9 mouse cellular contexts compared by ENCODE assay signal in genomic region chr3:90446389-90447122, GRCm38 (mm10). TPM values are rescaled to one million over a fixed set of nuclear protein-coding genes. Genes with fewer than 3 reads are reported as not detected.
A peak's percentile ranks its signal among the peaks of the same experiment; 100 is the strongest.
DNase-seq lines count a peak whose midpoint lies in the region; ATAC-seq and TF ChIP-seq lines count a peak whose summit lies in the region.
"Had no signal": no experiment of that assay in that cellular context is flagged by ENCODE, and none has a peak within 500 bp of the region (broad histone marks: within the 10 kb centered on the region; RNA-seq: fewer than 3 reads in every experiment).

No protein-coding gene starts in this region.

- peak; percentile 33 to 40 for DNase-seq in spleen, adult 18-20 months
- no peak for DNase-seq in spleen, adult 12 weeks (ENCODE audit: low spot score)
- DNase-seq in limb, embryonic 14.5 days (ENCODE audit: low spot score): peak; percentile 98
- peak; percentile 80 for DNase-seq in stomach, postnatal 0 days (ENCODE audit: low spot score)

- H3K9me3 ChIP-seq in embryonic facial prominence, embryonic 15.5 days (replicated peaks): no peaks in the 10 kb centered on the region
- H3K9me3 ChIP-seq in heart, embryonic 11.5 days (replicated peaks; ENCODE audit: control insufficient read depth, low read length): 0 out of 2 replicates have a peak, but pooled peaks cover 2% of the 10 kb centered on the region
- H3K9me3 ChIP-seq in kidney, embryonic 14.5 days (ENCODE audit: control insufficient read depth, low read length): no peaks in the 10 kb centered on the region
- no peaks in the 10 kb centered on the region for H3K9me3 ChIP-seq in limb, embryonic 14.5 days (ENCODE audit: control insufficient read depth, low read length)
- no peaks in the 10 kb centered on the region for H3K9me3 ChIP-seq in midbrain, embryonic 15.5 days
- no peaks in the 10 kb centered on the region for H3K9me3 ChIP-seq in stomach, postnatal 0 days (ENCODE audit: control insufficient read depth, low read length)

- H3K9ac ChIP-seq in embryonic facial prominence, embryonic 15.5 days: 0 out of 2 replicates have a peak overlapping the region, but pooled peaks have one; percentile 4
- peak overlapping the region; percentile 44 for H3K9ac ChIP-seq in heart, embryonic 11.5 days (ENCODE audit: low read depth, low read length)
- H3K9ac ChIP-seq in kidney, embryonic 14.5 days (ENCODE audit: low read depth, low read length): peak overlapping the region; percentile 38
- peak overlapping the region; percentile 49 for H3K9ac ChIP-seq in limb, embryonic 14.5 days (ENCODE audit: low read depth, low read length, severe bottlenecking)
- peak overlapping the region; percentile 31; the same call in 1 of the 2 replicates for H3K9ac ChIP-seq in midbrain, embryonic 15.5 days
- peak overlapping the region; percentile 43 for H3K9ac ChIP-seq in stomach, postnatal 0 days (ENCODE audit: low read length)

- peak; percentile 95 for ATAC-seq in embryonic facial prominence, embryonic 15.5 days (ENCODE audit: insufficient number of reproducible peaks, low FRiP score, low TSS enrichment, low read depth)
- ATAC-seq in heart, embryonic 11.5 days (replicated peaks; ENCODE audit: insufficient number of reproducible peaks, low FRiP score, low TSS enrichment): peak; percentile 90
- peak; percentile 94 for ATAC-seq in kidney, embryonic 14.5 days (ENCODE audit: low FRiP score, low TSS enrichment)
- ATAC-seq in limb, embryonic 14.5 days (ENCODE audit: low FRiP score, low read depth): peak; percentile 96
- peak; percentile 93 for ATAC-seq in midbrain, embryonic 15.5 days (replicated peaks)
- peak; percentile 94 for ATAC-seq in stomach, postnatal 0 days (ENCODE audit: low FRiP score, low TSS enrichment)

- peak overlapping the region; percentile 38 for H3K4me3 ChIP-seq in embryonic facial prominence, embryonic 15.5 days (replicated peaks)
- H3K4me3 ChIP-seq in heart, embryonic 11.5 days (ENCODE audit: low read depth, low read length): peak overlapping the region; percentile 19
- H3K4me3 ChIP-seq in kidney, embryonic 14.5 days (ENCODE audit: low read length): peak overlapping the region; percentile 23
- peak overlapping the region; percentile 32 for H3K4me3 ChIP-seq in limb, embryonic 14.5 days (replicated peaks; ENCODE audit: low read length)
- H3K4me3 ChIP-seq in midbrain, embryonic 15.5 days: peak overlapping the region; percentile 28
- H3K4me3 ChIP-seq in stomach, postnatal 0 days (ENCODE audit: low read depth, low read length): peak overlapping the region; percentile 15; the same call in 1 of the 2 replicates

- H3K36me3 ChIP-seq in embryonic facial prominence, embryonic 15.5 days: no peaks in the 10 kb centered on the region
- H3K36me3 ChIP-seq in heart, embryonic 11.5 days (ENCODE audit: control insufficient read depth, insufficient read depth, low read length): no peaks in the 10 kb centered on the region
- H3K36me3 ChIP-seq in kidney, embryonic 14.5 days (ENCODE audit: control insufficient read depth, insufficient read depth, low read length): no peaks in the 10 kb centered on the region
- no peaks in the 10 kb centered on the region for H3K36me3 ChIP-seq in limb, embryonic 14.5 days (ENCODE audit: control insufficient read depth, insufficient read depth, low read length)
- no peaks in the 10 kb centered on the region for H3K36me3 ChIP-seq in midbrain, embryonic 15.5 days (replicated peaks)
- H3K36me3 ChIP-seq in stomach, postnatal 0 days (ENCODE audit: control insufficient read depth, insufficient read depth, low read length): no peaks in the 10 kb centered on the region

- peak overlapping the region; percentile 54 for H3K4me2 ChIP-seq in embryonic facial prominence, embryonic 15.5 days (replicated peaks)
- peak overlapping the region; percentile 49 for H3K4me2 ChIP-seq in heart, embryonic 11.5 days
- H3K4me2 ChIP-seq in kidney, embryonic 14.5 days (replicated peaks; ENCODE audit: low read depth, low read length): peak overlapping the region; percentile 41
- H3K4me2 ChIP-seq in limb, embryonic 14.5 days (replicated peaks; ENCODE audit: low read depth, low read length, severe bottlenecking): peak overlapping the region; percentile 55
- H3K4me2 ChIP-seq in midbrain, embryonic 15.5 days: peak overlapping the region; percentile 49
- H3K4me2 ChIP-seq in stomach, postnatal 0 days (replicated peaks; ENCODE audit: low read depth): peak overlapping the region; percentile 40

- peak overlapping the region; percentile 82 for H3K27ac ChIP-seq in embryonic facial prominence, embryonic 15.5 days (replicated peaks)
- H3K27ac ChIP-seq in heart, embryonic 11.5 days (ENCODE audit: low read depth, low read length): peak overlapping the region; percentile 83
- peak overlapping the region; percentile 96 for H3K27ac ChIP-seq in kidney, embryonic 14.5 days (ENCODE audit: low read depth, low read length)
- H3K27ac ChIP-seq in limb, embryonic 14.5 days (replicated peaks; ENCODE audit: low read depth, low read length): peak overlapping the region; percentile 92
- peak overlapping the region; percentile 81 for H3K27ac ChIP-seq in midbrain, embryonic 15.5 days
- peak overlapping the region; percentile 85 for H3K27ac ChIP-seq in stomach, postnatal 0 days (replicated peaks)

- 2% methylated on average over 17 of the region's 17 CpGs for whole genome bisulfite sequencing in embryonic facial prominence, embryonic 15.5 days
- WGBS in heart, embryonic 11.5 days (ENCODE audit: insufficient replicate concordance): 2% methylated on average over 17 of the region's 17 CpGs
- under 1% methylated on average over 17 of the region's 17 CpGs for WGBS in kidney, embryonic 14.5 days
- WGBS in limb, embryonic 14.5 days: 1% methylated on average over 17 of the region's 17 CpGs
- WGBS in midbrain, embryonic 15.5 days: under 1% methylated on average over 17 of the region's 17 CpGs
- under 1% methylated on average over 17 of the region's 17 CpGs for WGBS in stomach, postnatal 0 days

- no peaks in the 10 kb centered on the region for H3K27me3 ChIP-seq in embryonic facial prominence, embryonic 15.5 days
- H3K27me3 ChIP-seq in heart, embryonic 11.5 days (ENCODE audit: control insufficient read depth, insufficient read depth, low read length): no peaks in the 10 kb centered on the region
- no peaks in the 10 kb centered on the region for H3K27me3 ChIP-seq in kidney, embryonic 14.5 days (ENCODE audit: control insufficient read depth, insufficient read depth, low read length)
- no peaks in the 10 kb centered on the region for H3K27me3 ChIP-seq in limb, embryonic 14.5 days (ENCODE audit: control insufficient read depth, insufficient read depth, low read length)
- no peaks in the 10 kb centered on the region for H3K27me3 ChIP-seq in midbrain, embryonic 15.5 days (replicated peaks)
- H3K27me3 ChIP-seq in stomach, postnatal 0 days (ENCODE audit: control insufficient read depth, insufficient read depth, low read length): no peaks in the 10 kb centered on the region
- H3K27me3 ChIP-seq: CH12.LX had no signal

- TF ChIP-seq POLR2A in limb, embryonic 14.5 days (IDR thresholded peaks at IDR 0.05; ENCODE audit: borderline replicate concordance, extremely low read depth, insufficient read depth, insufficient read length): peak; percentile 79; the same call in 1 of the 2 replicates

- 0 out of 2 replicates have a peak, but pooled peaks have one; percentile 1 for TF ChIP-seq CTCF in stomach, postnatal 0 days (IDR thresholded peaks at IDR 0.05; ENCODE audit: low read depth)

- TF ChIP-seq EP300 in stomach, postnatal 0 days (optimal IDR thresholded peaks at IDR 0.05): no peak

- H3K4me1 ChIP-seq in embryonic facial prominence, embryonic 15.5 days: peaks cover 17% of the 10 kb centered on the region; the same call in 1 of the 2 replicates
- peaks cover 14% of the 10 kb centered on the region for H3K4me1 ChIP-seq in heart, embryonic 11.5 days (ENCODE audit: control insufficient read depth, insufficient read depth, low read length)
- H3K4me1 ChIP-seq in kidney, embryonic 14.5 days (ENCODE audit: control insufficient read depth, insufficient read depth, low read length): peaks cover 4% of the 10 kb centered on the region
- peaks cover 12% of the 10 kb centered on the region; the same call in 1 of the 2 replicates for H3K4me1 ChIP-seq in limb, embryonic 14.5 days (ENCODE audit: control insufficient read depth, insufficient read depth, low read length)
- peaks cover 16% of the 10 kb centered on the region for H3K4me1 ChIP-seq in midbrain, embryonic 15.5 days
- peaks cover 3% of the 10 kb centered on the region; the same call in 1 of the 2 replicates for H3K4me1 ChIP-seq in stomach, postnatal 0 days (replicated peaks; ENCODE audit: control insufficient read depth, insufficient read depth)

RNA-seq across cellular contexts. Expression of gene Ints3, which starts 13.1 kb away (rescaled TPM):
- 27.6 and 28.5 TPM in 2 replicates for polyA plus RNA-seq in embryonic facial prominence, embryonic 15.5 days (2015; fragmentation: Nextera tagmentation; extraction: Ambion mirVana)
- 25.3 and 26.9 TPM in 2 replicates for polyA plus RNA-seq in heart, embryonic 11.5 days (2014; fragmentation: Nextera tagmentation; extraction: Ambion mirVana)
- 24.0 and 39.2 TPM in 2 replicates for polyA plus RNA-seq in kidney, embryonic 14.5 days (2014; fragmentation: Nextera tagmentation; extraction: Ambion mirVana)
- 52.8 and 55.9 TPM in 2 replicates for polyA plus RNA-seq in limb, embryonic 14.5 days (2012; rRNA removed)
- 26.0 and 32.5 TPM in 2 replicates for polyA plus RNA-seq in limb, embryonic 14.5 days (2014; fragmentation: Nextera tagmentation; extraction: Ambion mirVana)
- 37.8 and 39.2 TPM in 2 replicates for polyA plus RNA-seq in midbrain, embryonic 15.5 days (2015; fragmentation: Nextera tagmentation; extraction: Ambion mirVana)
- 9.2 and 9.7 TPM in 2 replicates for polyA plus RNA-seq in stomach, postnatal 0 days (2015; fragmentation: Nextera tagmentation; extraction: Ambion mirVana)

RNA-seq across cellular contexts. Expression of gene Npr1, which starts 19.1 kb away (rescaled TPM):
- polyA plus RNA-seq in embryonic facial prominence, embryonic 15.5 days (2015; fragmentation: Nextera tagmentation; extraction: Ambion mirVana): 5.9 and 6.2 TPM in 2 replicates
- polyA plus RNA-seq in heart, embryonic 11.5 days (2014; fragmentation: Nextera tagmentation; extraction: Ambion mirVana): 5.3 and 8.1 TPM in 2 replicates
- polyA plus RNA-seq in kidney, embryonic 14.5 days (2014; fragmentation: Nextera tagmentation; extraction: Ambion mirVana): 11.0 and 12.3 TPM in 2 replicates
- 15.5 and 16.0 TPM in 2 replicates for polyA plus RNA-seq in limb, embryonic 14.5 days (2012; rRNA removed)
- polyA plus RNA-seq in limb, embryonic 14.5 days (2014; fragmentation: Nextera tagmentation; extraction: Ambion mirVana): 4.8 and 4.9 TPM in 2 replicates
- 2.7 and 3.0 TPM in 2 replicates for polyA plus RNA-seq in midbrain, embryonic 15.5 days (2015; fragmentation: Nextera tagmentation; extraction: Ambion mirVana)
- polyA plus RNA-seq in stomach, postnatal 0 days (2015; fragmentation: Nextera tagmentation; extraction: Ambion mirVana): 3.0 and 3.6 TPM in 2 replicates

RNA-seq across cellular contexts. Expression of gene Ilf2, which starts 29.4 kb away (rescaled TPM):
- 182 and 183 TPM in 2 replicates for polyA plus RNA-seq in embryonic facial prominence, embryonic 15.5 days (2015; fragmentation: Nextera tagmentation; extraction: Ambion mirVana)
- polyA plus RNA-seq in heart, embryonic 11.5 days (2014; fragmentation: Nextera tagmentation; extraction: Ambion mirVana): 148 and 151 TPM in 2 replicates
- 245 and 262 TPM in 2 replicates for polyA plus RNA-seq in kidney, embryonic 14.5 days (2014; fragmentation: Nextera tagmentation; extraction: Ambion mirVana)
- polyA plus RNA-seq in limb, embryonic 14.5 days (2012; rRNA removed): 117 and 137 TPM in 2 replicates
- polyA plus RNA-seq in limb, embryonic 14.5 days (2014; fragmentation: Nextera tagmentation; extraction: Ambion mirVana): 169 and 186 TPM in 2 replicates
- polyA plus RNA-seq in midbrain, embryonic 15.5 days (2015; fragmentation: Nextera tagmentation; extraction: Ambion mirVana): 263 and 264 TPM in 2 replicates
- polyA plus RNA-seq in stomach, postnatal 0 days (2015; fragmentation: Nextera tagmentation; extraction: Ambion mirVana): 55.9 and 57.6 TPM in 2 replicates

RNA-seq across cellular contexts. Expression of gene Snapin, which starts 44.3 kb away (rescaled TPM):
- 95.4 and 104 TPM in 2 replicates for polyA plus RNA-seq in embryonic facial prominence, embryonic 15.5 days (2015; fragmentation: Nextera tagmentation; extraction: Ambion mirVana)
- polyA plus RNA-seq in heart, embryonic 11.5 days (2014; fragmentation: Nextera tagmentation; extraction: Ambion mirVana): 76.0 TPM in 2 replicates
- polyA plus RNA-seq in kidney, embryonic 14.5 days (2014; fragmentation: Nextera tagmentation; extraction: Ambion mirVana): 58.5 and 67.6 TPM in 2 replicates
- polyA plus RNA-seq in limb, embryonic 14.5 days (2012; rRNA removed): 54.8 and 57.8 TPM in 2 replicates
- polyA plus RNA-seq in limb, embryonic 14.5 days (2014; fragmentation: Nextera tagmentation; extraction: Ambion mirVana): 87.6 and 91.3 TPM in 2 replicates
- polyA plus RNA-seq in midbrain, embryonic 15.5 days (2015; fragmentation: Nextera tagmentation; extraction: Ambion mirVana): 83.4 and 89.2 TPM in 2 replicates
- polyA plus RNA-seq in stomach, postnatal 0 days (2015; fragmentation: Nextera tagmentation; extraction: Ambion mirVana): 63.4 and 68.2 TPM in 2 replicates

RNA-seq across cellular contexts. Expression of gene Slc27a3, which starts 56.8 kb away (rescaled TPM):
- polyA plus RNA-seq in embryonic facial prominence, embryonic 15.5 days (2015; fragmentation: Nextera tagmentation; extraction: Ambion mirVana): 32.1 and 34.6 TPM in 2 replicates
- 5.7 and 6.2 TPM in 2 replicates for polyA plus RNA-seq in heart, embryonic 11.5 days (2014; fragmentation: Nextera tagmentation; extraction: Ambion mirVana)
- polyA plus RNA-seq in kidney, embryonic 14.5 days (2014; fragmentation: Nextera tagmentation; extraction: Ambion mirVana): 8.2 and 12.3 TPM in 2 replicates
- 64.7 and 92.1 TPM in 2 replicates for polyA plus RNA-seq in limb, embryonic 14.5 days (2012; rRNA removed)
- polyA plus RNA-seq in limb, embryonic 14.5 days (2014; fragmentation: Nextera tagmentation; extraction: Ambion mirVana): 30.5 and 34.7 TPM in 2 replicates
- 35.1 and 38.6 TPM in 2 replicates for polyA plus RNA-seq in midbrain, embryonic 15.5 days (2015; fragmentation: Nextera tagmentation; extraction: Ambion mirVana)
- 4.7 and 5.3 TPM in 2 replicates for polyA plus RNA-seq in stomach, postnatal 0 days (2015; fragmentation: Nextera tagmentation; extraction: Ambion mirVana)
